Mouse (Mus musculus): ENCODE measurements at regions not wholly inside any gene's neighbourhood (a gene's known extent, or its start where the extent isn't known, plus 50 kb on each side); places are given as distances from the start of the nearest gene placed in this dataset.

DNA sequence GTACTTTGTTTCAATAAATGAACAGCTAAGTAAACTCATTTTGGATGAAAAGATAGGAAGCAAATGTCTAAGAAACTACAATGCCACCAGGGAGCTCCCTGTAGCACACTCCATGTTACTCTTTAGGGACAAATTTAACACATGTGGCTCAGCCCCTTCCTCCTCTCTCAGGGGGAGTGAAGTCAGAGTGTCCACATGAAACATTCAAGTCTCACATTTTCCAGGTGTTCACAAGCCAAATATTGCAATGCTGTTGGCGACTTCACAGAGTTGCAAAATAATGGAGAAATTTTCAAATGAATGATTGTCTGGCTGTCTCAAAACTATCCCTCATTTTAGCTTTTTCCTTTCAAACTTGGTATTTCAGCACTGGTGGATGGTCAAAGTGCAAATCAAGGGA lies 564.1 kb upstream of the Zeb2 start:
- Histone ChIP-seq H3K27ac (no peak overlapping the region), H3K4me1 (peaks cover 10% of the 10 kb centered on the region; the same call in 1 of the 2 replicates), H3K27me3 (no peaks in the 10 kb centered on the region), H3K9me3 (no peaks in the 10 kb centered on the region), H3K9ac (no peak overlapping the region), H3K4me2 (replicated peaks) (no peak overlapping the region), H3K4me3 (no peak overlapping the region), H3K36me3 (no peaks in the 10 kb centered on the region)
- WGBS, result 71% methylated on average over 1 of the region's 1 CpGs
- no peak for ATAC-seq (ENCODE audit: low FRiP score, low read depth)

DNA sequence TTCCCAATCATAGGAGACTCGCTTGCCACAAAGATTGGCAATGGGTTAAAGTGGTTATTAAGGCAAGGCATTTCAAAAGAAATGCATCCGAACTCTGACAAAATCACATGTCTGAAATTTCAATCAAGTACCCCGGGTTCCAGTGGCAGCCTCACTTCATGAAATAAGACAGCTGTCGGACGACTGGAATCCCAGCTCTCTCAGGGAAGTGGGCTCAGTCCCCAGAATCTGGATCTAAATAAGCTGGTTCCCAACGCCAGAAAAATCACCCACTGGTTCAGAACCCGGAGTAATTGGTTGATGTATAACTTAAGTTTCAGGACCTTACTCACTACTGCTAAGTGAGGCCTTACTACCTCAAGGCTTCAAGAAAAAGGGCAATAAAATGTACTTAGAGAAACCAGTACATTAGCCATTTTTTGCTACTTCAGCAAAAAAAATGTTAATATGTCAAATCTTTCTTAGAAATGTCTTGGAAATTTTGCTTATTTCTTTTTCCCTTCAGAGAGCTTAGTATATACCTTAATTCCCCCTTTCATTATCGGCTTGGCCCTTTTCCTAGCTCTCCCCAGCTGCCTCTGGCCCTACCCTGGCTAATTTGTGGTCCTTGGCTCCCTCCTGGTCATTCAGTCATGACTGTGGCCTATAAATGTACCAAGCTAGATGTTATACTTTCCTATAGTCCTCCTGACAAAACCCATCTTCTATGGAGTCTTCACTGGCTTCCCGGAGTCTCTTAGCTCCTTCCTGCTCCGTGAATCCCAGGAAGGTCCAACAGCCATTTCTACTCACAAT lies 562.1 kb upstream of the Zeb2 start:
- Histone ChIP-seq H3K4me1 (peaks cover 10% of the 10 kb centered on the region; the same call in 1 of the 2 replicates), H3K27me3 (no peaks in the 10 kb centered on the region), H3K9me3 (no peaks in the 10 kb centered on the region), H3K9ac (no peak overlapping the region), H3K4me2 (replicated peaks) (no peak overlapping the region), H3K27ac (no peak overlapping the region; the same call in 1 of the 2 replicates), H3K4me3 (no peak overlapping the region), H3K36me3 (no peaks in the 10 kb centered on the region)
- 58% methylated on average over 10 of the region's 10 CpGs for WGBS
- ATAC-seq (ENCODE audit: low FRiP score, low read depth), result no peak

DNA sequence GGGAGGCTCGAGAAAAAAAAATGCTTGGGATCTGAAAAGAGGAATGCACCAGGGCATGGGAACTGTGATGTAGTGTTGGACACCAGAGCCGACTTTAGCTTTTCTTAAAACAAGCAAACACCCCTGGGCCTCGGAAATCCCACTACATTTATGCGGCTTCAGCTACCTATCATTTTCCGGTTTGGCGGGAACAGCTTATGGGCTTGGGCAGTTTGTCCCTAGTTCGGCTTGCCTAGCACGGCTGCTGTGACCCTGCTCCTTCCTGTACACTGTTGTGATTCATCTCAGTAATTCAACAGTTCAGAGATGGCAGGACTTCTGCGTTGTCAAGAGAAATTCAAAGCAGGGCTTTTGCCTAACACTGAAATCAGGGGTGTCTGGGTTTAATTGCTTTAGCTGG lies 561.5 kb upstream of the Zeb2 start:
- Histone ChIP-seq H3K9me3 (no peaks in the 10 kb centered on the region), H3K27ac (no peak overlapping the region), H3K36me3 (no peaks in the 10 kb centered on the region), H3K27me3 (no peaks in the 10 kb centered on the region), H3K4me1 (peaks cover 10% of the 10 kb centered on the region; the same call in 1 of the 2 replicates), H3K4me3 (no peak overlapping the region), H3K4me2 (replicated peaks) (no peak overlapping the region), H3K9ac (no peak overlapping the region)
- WGBS, result 49% methylated on average over 9 of the region's 9 CpGs
- no peak for ATAC-seq (ENCODE audit: low FRiP score, low read depth)

DNA sequence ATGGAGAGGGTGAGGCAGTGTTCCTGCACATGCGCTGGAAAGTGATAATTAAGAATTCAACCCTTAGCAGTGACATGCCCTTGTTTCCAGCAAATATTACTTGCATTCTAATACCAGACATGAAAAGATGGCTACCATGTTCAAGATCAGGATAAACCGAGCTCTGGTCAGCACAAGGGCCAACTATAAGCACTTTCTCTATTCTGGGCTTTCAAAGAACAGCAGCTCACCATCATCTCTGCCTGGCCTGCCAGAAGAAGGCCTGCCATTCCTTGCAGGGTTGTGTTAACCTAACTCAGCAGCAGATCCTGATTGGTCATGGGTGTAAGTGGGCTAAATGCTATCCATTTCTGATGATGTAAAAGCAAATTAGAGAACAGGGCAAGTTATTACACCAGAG lies 558.6 kb upstream of the Zeb2 start:
- 49% methylated on average over 2 of the region's 2 CpGs for WGBS

DNA sequence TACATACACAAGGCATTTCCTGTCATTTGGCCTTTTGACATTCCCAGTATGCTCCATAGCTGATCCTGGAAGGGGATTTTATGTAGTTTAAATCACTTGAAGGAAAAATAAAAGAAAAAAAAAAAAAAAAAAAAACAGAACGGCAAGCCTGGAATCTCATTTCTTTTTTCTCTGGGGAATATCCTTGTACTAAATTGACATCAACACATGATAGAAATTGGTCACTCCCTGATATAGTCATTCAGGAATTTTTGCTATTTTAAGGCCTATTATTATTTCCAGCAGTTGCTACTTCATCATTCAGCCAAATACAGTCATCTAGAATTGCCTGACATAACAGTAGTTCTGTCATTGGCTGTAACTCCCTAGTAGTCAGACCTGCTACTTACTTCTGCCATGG lies 538.8 kb upstream of the Zeb2 start:
- no peaks in the 10 kb centered on the region for H3K36me3 ChIP-seq
- no peak overlapping the region for H3K4me2 ChIP-seq (replicated peaks)
- peaks cover 5% of the 10 kb centered on the region for H3K9me3 ChIP-seq
- H3K4me3 ChIP-seq, result no peak overlapping the region
- WGBS, result 28% methylated on average over 1 of the region's 1 CpGs
- ATAC-seq (ENCODE audit: low FRiP score, low read depth), result no peak
- no peaks in the 10 kb centered on the region for H3K4me1 ChIP-seq
- H3K27me3 ChIP-seq, result no peaks in the 10 kb centered on the region
- H3K9ac ChIP-seq, result no peak overlapping the region
- no peak overlapping the region for H3K27ac ChIP-seq

More for the DNA sequence above, 558.6 kb upstream of the Zeb2 start:
- H3K27me3 ChIP-seq, result no peaks in the 10 kb centered on the region
- H3K9me3 ChIP-seq, result no peaks in the 10 kb centered on the region
- H3K36me3 ChIP-seq, result no peaks in the 10 kb centered on the region
- no peak overlapping the region for H3K4me2 ChIP-seq (replicated peaks)
- no peak for ATAC-seq (ENCODE audit: low FRiP score, low read depth)
- H3K9ac ChIP-seq, result no peak overlapping the region
- H3K4me3 ChIP-seq, result no peak overlapping the region
- peaks cover 10% of the 10 kb centered on the region; the same call in 1 of the 2 replicates for H3K4me1 ChIP-seq
- no peak overlapping the region for H3K27ac ChIP-seq

DNA sequence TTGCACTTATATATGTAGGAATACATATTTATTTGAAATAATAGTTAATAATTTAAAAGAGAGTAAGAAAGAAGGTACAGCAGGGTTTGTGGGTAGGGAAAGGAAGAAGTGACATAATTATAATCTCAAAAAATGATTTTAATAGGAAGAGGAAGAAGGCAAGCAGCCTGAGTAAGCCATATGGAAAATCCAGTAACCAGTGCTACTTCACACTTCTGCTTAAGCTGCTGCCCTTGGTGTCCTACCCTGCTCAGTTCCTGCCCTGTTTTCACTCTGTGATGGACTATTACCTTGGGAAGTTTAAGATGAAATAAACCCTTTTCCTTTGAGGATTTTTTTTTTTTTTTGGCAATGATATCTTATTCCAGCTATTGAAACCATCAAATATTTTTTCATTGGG lies 537.5 kb upstream of the Zeb2 start:
- ATAC-seq (ENCODE audit: low FRiP score, low read depth), result no peak
- H3K4me2 ChIP-seq (replicated peaks), result no peak overlapping the region
- no peaks in the 10 kb centered on the region for H3K4me1 ChIP-seq
- H3K4me3 ChIP-seq, result no peak overlapping the region
- peaks cover 1% of the 10 kb centered on the region for H3K9me3 ChIP-seq
- no peak overlapping the region for H3K9ac ChIP-seq
- no peaks in the 10 kb centered on the region for H3K36me3 ChIP-seq
- no peak overlapping the region for H3K27ac ChIP-seq
- no peaks in the 10 kb centered on the region for H3K27me3 ChIP-seq

DNA sequence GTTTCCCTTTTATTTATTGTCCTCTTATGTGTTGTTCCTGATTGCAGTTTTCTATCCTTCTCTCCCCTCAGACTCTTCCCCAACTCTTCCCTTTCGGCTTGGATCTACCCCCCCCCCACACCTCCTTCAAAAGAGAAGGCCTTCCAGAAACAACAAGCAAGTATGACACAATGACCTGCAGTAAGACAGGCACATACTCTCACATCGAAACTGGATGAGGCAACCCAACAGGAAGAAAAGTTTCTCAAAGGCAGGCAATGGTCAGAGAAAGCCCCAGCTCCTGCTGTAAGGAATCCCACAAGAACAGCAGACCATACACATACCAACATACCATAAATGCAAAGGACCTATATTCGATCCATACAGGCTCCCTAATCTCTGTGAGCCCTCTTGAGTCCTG lies 535.8 kb upstream of the Zeb2 start:
- Histone ChIP-seq H3K27ac (no peak overlapping the region), H3K9me3 (no peaks in the 10 kb centered on the region), H3K36me3 (no peaks in the 10 kb centered on the region), H3K4me3 (no peak overlapping the region), H3K4me2 (replicated peaks) (no peak overlapping the region), H3K4me1 (no peaks in the 10 kb centered on the region), H3K9ac (no peak overlapping the region), H3K27me3 (no peaks in the 10 kb centered on the region)
- ATAC-seq (ENCODE audit: low FRiP score, low read depth), result no peak
- 83% methylated on average over 3 of the region's 3 CpGs for WGBS

DNA sequence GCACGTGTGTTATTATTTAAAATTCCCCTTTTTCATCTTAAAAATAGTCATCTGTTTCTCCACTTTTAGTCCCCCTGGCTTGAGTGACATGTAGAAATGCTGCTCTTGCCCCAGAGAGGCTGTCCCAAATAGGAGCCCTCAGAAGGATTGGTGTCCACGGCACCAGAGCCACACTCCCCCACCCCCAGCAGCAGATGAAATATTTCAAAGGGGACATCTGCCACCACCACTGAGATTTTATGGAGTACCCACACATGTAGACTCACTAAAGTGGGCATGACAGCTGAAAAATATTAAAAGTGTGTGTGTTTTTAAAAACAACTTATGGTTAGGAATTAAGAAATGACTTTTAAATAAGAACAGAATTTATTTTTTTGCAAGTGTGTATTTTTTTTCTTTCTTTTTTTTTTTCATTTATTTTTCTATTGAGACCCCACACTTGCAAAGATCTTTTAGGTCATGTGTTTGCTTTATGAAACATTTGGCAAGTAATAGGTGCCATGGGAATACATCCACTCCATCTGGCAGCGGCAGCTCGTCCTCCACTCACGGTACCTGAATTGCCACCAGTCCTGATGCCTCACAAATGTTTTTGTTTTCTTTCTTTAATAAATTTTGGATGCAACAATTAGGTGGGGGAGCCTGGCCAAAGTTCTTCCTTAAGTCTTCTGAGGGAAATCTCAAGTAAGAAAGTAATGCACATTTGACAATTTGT lies 533.2 kb upstream of the Zeb2 start:
- H3K36me3 ChIP-seq, result no peaks in the 10 kb centered on the region

DNA sequence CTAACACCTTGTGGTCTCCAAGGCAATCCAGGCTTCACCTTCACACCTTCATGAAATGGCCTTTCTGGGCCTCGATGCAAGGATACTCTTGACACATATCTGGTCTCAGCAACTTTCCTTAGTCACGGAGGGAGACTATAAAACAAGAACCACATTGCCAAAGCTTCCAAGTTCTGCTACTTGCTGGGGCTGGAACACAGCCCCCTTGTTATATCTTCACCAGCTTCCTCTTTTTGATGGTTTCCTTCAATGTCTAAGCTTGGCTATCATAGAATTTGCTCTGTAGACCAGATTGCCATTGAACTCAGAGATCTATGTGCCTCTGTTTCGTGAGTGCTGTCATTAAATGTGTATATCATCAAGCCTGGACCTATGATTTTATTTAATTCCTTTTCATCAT lies 530.7 kb upstream of the Zeb2 start:
- H3K9me3 ChIP-seq, result no peaks in the 10 kb centered on the region
- H3K4me2 ChIP-seq (replicated peaks), result no peak overlapping the region
- WGBS, result 77% methylated on average over 3 of the region's 3 CpGs
- no peak overlapping the region for H3K9ac ChIP-seq
- H3K27me3 ChIP-seq, result no peaks in the 10 kb centered on the region
- H3K36me3 ChIP-seq, result no peaks in the 10 kb centered on the region
- no peak for ATAC-seq (ENCODE audit: low FRiP score, low read depth)
- H3K4me1 ChIP-seq, result no peaks in the 10 kb centered on the region
- H3K4me3 ChIP-seq, result no peak overlapping the region
- H3K27ac ChIP-seq, result no peak overlapping the region

More for the DNA sequence above, 533.2 kb upstream of the Zeb2 start:
- ATAC-seq (ENCODE audit: low FRiP score, low read depth), result no peak
- no peak overlapping the region for H3K4me3 ChIP-seq
- no peaks in the 10 kb centered on the region for H3K9me3 ChIP-seq
- no peak overlapping the region for H3K4me2 ChIP-seq (replicated peaks)
- H3K27me3 ChIP-seq, result no peaks in the 10 kb centered on the region
- H3K9ac ChIP-seq, result no peak overlapping the region
- no peaks in the 10 kb centered on the region for H3K4me1 ChIP-seq
- 33% methylated on average over 5 of the region's 5 CpGs for WGBS
- no peak overlapping the region for H3K27ac ChIP-seq

DNA sequence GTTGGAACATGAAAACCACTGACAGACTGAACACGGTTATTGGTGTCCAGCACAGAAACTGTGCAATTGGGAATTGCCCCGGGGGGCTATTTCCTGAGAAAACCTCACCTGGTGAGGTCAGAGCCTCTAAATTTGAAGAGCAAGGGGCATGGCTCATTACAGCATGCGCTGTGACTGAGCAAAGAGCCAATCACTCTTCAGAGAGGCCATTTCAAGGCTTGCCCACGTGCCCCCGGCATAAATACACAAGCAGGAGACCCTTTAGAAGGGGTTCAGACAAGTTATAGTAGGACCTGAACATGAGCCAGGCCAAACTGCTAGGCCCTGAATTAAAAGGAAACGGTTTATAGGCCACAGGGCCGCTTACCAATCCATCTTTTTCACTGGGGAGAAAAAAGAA lies 512.9 kb upstream of the Zeb2 start:
- no peak overlapping the region for H3K4me2 ChIP-seq (replicated peaks)
- no peak overlapping the region for H3K27ac ChIP-seq
- WGBS, result 15% methylated on average over 7 of the region's 7 CpGs
- no peaks in the 10 kb centered on the region for H3K27me3 ChIP-seq
- H3K4me1 ChIP-seq, result peaks cover 12% of the 10 kb centered on the region
- no peak overlapping the region for H3K4me3 ChIP-seq
- no peaks in the 10 kb centered on the region for H3K9me3 ChIP-seq
- peak; percentile 78 for ATAC-seq (ENCODE audit: low FRiP score, low read depth)
- H3K9ac ChIP-seq, result no peak overlapping the region
- no peaks in the 10 kb centered on the region for H3K36me3 ChIP-seq

DNA sequence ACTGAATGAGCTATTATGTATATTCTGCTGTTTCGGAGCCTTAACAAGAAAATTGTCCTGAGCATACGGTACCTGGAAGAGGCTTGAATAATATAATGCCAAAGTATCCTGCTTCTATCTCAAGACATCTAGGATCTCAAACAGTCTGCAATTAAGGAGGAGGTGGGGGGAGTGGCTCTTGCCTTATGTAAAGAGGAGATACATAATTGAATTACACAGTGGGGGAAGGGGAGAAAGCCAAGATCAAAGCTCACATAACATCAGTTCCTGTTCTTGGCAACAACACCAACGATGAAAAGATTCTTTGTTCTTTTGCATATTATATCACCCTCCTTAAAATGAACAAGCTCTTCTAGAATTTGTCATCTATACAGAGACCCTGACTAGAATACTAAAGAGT lies 512.4 kb upstream of the Zeb2 start:
- no peaks in the 10 kb centered on the region for H3K27me3 ChIP-seq
- no peaks in the 10 kb centered on the region for H3K9me3 ChIP-seq
- H3K9ac ChIP-seq, result no peak overlapping the region
- WGBS, result 58% methylated on average over 3 of the region's 3 CpGs
- H3K4me3 ChIP-seq, result no peak overlapping the region
- H3K4me1 ChIP-seq, result peaks cover 12% of the 10 kb centered on the region
- no peaks in the 10 kb centered on the region for H3K36me3 ChIP-seq
- H3K27ac ChIP-seq, result no peak overlapping the region
- ATAC-seq (ENCODE audit: low FRiP score, low read depth), result no peak
- H3K4me2 ChIP-seq (replicated peaks), result no peak overlapping the region

DNA sequence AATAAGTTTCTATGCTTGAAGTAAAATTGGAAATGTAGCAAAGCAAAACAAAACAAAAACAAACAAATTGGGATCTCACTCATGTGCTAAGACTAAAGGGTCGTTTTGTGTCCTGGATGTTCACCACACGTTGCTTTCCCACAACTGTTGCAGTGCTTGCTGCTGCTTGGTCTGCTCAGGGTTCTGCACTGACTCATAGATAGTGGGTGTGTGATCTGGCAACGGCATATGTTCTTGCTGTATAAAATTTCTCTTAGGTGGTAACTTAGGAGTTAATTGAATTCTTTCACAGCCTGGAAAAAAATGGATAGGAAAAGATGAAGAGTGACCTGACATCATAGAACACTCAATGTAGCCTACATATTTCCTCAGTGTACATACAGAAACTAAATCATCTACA lies 505.9 kb upstream of the Zeb2 start:
- WGBS, result 77% methylated on average over 3 of the region's 3 CpGs

More for the DNA sequence above, 505.9 kb upstream of the Zeb2 start:
- Histone ChIP-seq H3K4me2 (replicated peaks) (no peak overlapping the region), H3K4me3 (no peak overlapping the region), H3K4me1 (no peaks in the 10 kb centered on the region), H3K36me3 (no peaks in the 10 kb centered on the region), H3K27me3 (no peaks in the 10 kb centered on the region), H3K27ac (no peak overlapping the region), H3K9me3 (no peaks in the 10 kb centered on the region), H3K9ac (no peak overlapping the region)
- ATAC-seq (ENCODE audit: low FRiP score, low read depth), result no peak
